Mouse (Mus musculus) megakaryocyte, embryonic 14.5 days (primary cell): ENCODE results near the gene Upk3b. TPM values are rescaled to one million over a fixed set of nuclear protein-coding genes. Genes with fewer than 3 reads are reported as not detected.

ENCODE experiments used
- H3K27me3 ChIP-seq: replicated peaks from 2 replicates; pipeline ENCODE3; 2012; ENCODE audit warnings: inconsistent platforms
- H3K36me3 ChIP-seq: replicated peaks from 2 replicates; pipeline ENCODE3; 2012; ENCODE audit warnings: low read length, inconsistent platforms, mixed read lengths
- H3K4me1 ChIP-seq: 2 replicates; pipeline ENCODE4 v1.6.1; 2012; ENCODE audit warnings: inconsistent platforms
- H3K4me3 ChIP-seq: replicated peaks from 2 replicates; pipeline ENCODE3; 2012; ENCODE audit warnings: moderate library complexity, mild to moderate bottlenecking, inconsistent platforms
- H3K9me3 ChIP-seq: 2 replicates; pipeline ENCODE4 v1.6.1; 2012; ENCODE audit warnings: inconsistent platforms
- FLI1 ChIP-seq: IDR thresholded peaks from 2 replicates; pipeline ENCODE4 v1.6.1; 2012; ENCODE audit warnings: low read length, inconsistent platforms, mixed read lengths
- GATA1 ChIP-seq: IDR thresholded peaks from 3 replicates; pipeline ENCODE4 v1.6.1; 2012; ENCODE audit warnings: mixed read lengths, low read length, inconsistent platforms, borderline replicate concordance
- polyA plus RNA-seq: library from polyadenylated mRNA; stranded (reverse); fragments of >175 nt; gene quantifications from 2 replicates; pipeline ENCODE4 v1.2.3, GENCODE M21; 2012; ENCODE audit warnings: low replicate concordance; ENCODE audit not compliant: insufficient read depth

The Upk3b gene
- polyA plus RNA-seq, 1 experiment: 0.06 TPM

GRCm38 (mm10) chr5:136069411-136069810 lies 31.1 kb downstream of the Upk3b start:
- Histone ChIP-seq H3K36me3 (no peaks in the 10 kb centered on the region), H3K9me3 (peaks cover 13% of the 10 kb centered on the region), H3K4me3 (no peak overlapping the region), H3K4me1 (peaks cover 22% of the 10 kb centered on the region), H3K27me3 (peaks cover 52% of the 10 kb centered on the region)
- TF ChIP-seq GATA1: no peak
- no peak for TF ChIP-seq FLI1

GRCm38 (mm10) chr5:136073051-136073450 lies 34.8 kb downstream of the Upk3b start:
- Histone ChIP-seq H3K4me3 (no peak overlapping the region), H3K36me3 (no peaks in the 10 kb centered on the region), H3K27me3 (peaks cover 48% of the 10 kb centered on the region), H3K9me3 (peaks cover 4% of the 10 kb centered on the region), H3K4me1 (peaks cover 50% of the 10 kb centered on the region)
- TF ChIP-seq FLI1 (no peak), GATA1 (no peak)

- H3K4me1 ChIP-seq: peaks cover 54% of the 10 kb centered on the region
- peaks cover 45% of the 10 kb centered on the region for H3K27me3 ChIP-seq
- no peak overlapping the region for H3K4me3 ChIP-seq
- H3K36me3 ChIP-seq: no peaks in the 10 kb centered on the region
- H3K9me3 ChIP-seq: peaks cover 4% of the 10 kb centered on the region
- TF ChIP-seq FLI1: no peak
- TF ChIP-seq GATA1: no peak
Observed at GRCm38 (mm10) chr5:136073526-136073925, 35.2 kb downstream of the Upk3b start.

GRCm38 (mm10) chr5:136075076-136075475 lies 36.8 kb downstream of the Upk3b start:
- H3K36me3 ChIP-seq: no peaks in the 10 kb centered on the region
- no peak overlapping the region for H3K4me3 ChIP-seq

GRCm38 (mm10) chr5:136076284-136076683 lies 38.0 kb downstream of the Upk3b start:
- Histone ChIP-seq H3K9me3 (peaks cover 4% of the 10 kb centered on the region), H3K36me3 (no peaks in the 10 kb centered on the region), H3K27me3 (peaks cover 44% of the 10 kb centered on the region), H3K4me3 (no peak overlapping the region), H3K4me1 (peaks cover 36% of the 10 kb centered on the region)
- no peak for TF ChIP-seq FLI1
- TF ChIP-seq GATA1: no peak

More at GRCm38 (mm10) chr5:136075076-136075475, 36.8 kb downstream of the Upk3b start:
- no peak for TF ChIP-seq FLI1
- no peak for TF ChIP-seq GATA1
- peaks cover 49% of the 10 kb centered on the region for H3K27me3 ChIP-seq
- H3K9me3 ChIP-seq: peaks cover 4% of the 10 kb centered on the region
- peaks cover 40% of the 10 kb centered on the region for H3K4me1 ChIP-seq

- Histone ChIP-seq H3K36me3 (no peaks in the 10 kb centered on the region), H3K9me3 (peaks cover 2% of the 10 kb centered on the region), H3K27me3 (peaks cover 38% of the 10 kb centered on the region), H3K4me1 (peaks cover 35% of the 10 kb centered on the region), H3K4me3 (peak overlapping the region; percentile 10)
- TF ChIP-seq GATA1 (no peak), FLI1 (no peak)
Observed at GRCm38 (mm10) chr5:136077001-136077550, 38.8 kb downstream of the Upk3b start.

GRCm38 (mm10) chr5:136078136-136078535 lies 39.8 kb downstream of the Upk3b start:
- TF ChIP-seq FLI1 (no peak), GATA1 (no peak)
- Histone ChIP-seq H3K4me3 (no peak overlapping the region), H3K36me3 (no peaks in the 10 kb centered on the region), H3K9me3 (peaks cover 2% of the 10 kb centered on the region; the same call in 1 of the 2 replicates), H3K4me1 (peaks cover 37% of the 10 kb centered on the region), H3K27me3 (peaks cover 30% of the 10 kb centered on the region)

- no peak overlapping the region for H3K4me3 ChIP-seq
- TF ChIP-seq GATA1 (no peak), FLI1 (no peak)
- no peaks in the 10 kb centered on the region for H3K36me3 ChIP-seq
- H3K9me3 ChIP-seq: peaks cover 2% of the 10 kb centered on the region; the same call in 1 of the 2 replicates
- H3K27me3 ChIP-seq: peaks cover 37% of the 10 kb centered on the region
- peaks cover 52% of the 10 kb centered on the region for H3K4me1 ChIP-seq
Observed at GRCm38 (mm10) chr5:136082345-136082744, 44.0 kb downstream of the Upk3b start.

GRCm38 (mm10) chr5:136083669-136084107 lies 45.4 kb downstream of the Upk3b start, which contains the start of gene Rasa4:
Rasa4 (plus strand) TSS chr5:136083916.
- no peaks in the 10 kb centered on the region for H3K36me3 ChIP-seq
- no peak for TF ChIP-seq GATA1
- no peak for TF ChIP-seq FLI1
- H3K4me3 ChIP-seq: peak within 1 kb of the TSS; percentile 93
- peaks cover 43% of the 10 kb centered on the region for H3K27me3 ChIP-seq
- peaks cover 43% of the 10 kb centered on the region for H3K4me1 ChIP-seq
- peaks cover 2% of the 10 kb centered on the region; the same call in 1 of the 2 replicates for H3K9me3 ChIP-seq

- Histone ChIP-seq H3K9me3 (peaks cover 2% of the 10 kb centered on the region; the same call in 1 of the 2 replicates), H3K36me3 (no peaks in the 10 kb centered on the region), H3K27me3 (peaks cover 46% of the 10 kb centered on the region), H3K4me3 (peak overlapping the region; percentile 93), H3K4me1 (peaks cover 47% of the 10 kb centered on the region)
- TF ChIP-seq FLI1 (no peak), GATA1 (no peak)
Observed at GRCm38 (mm10) chr5:136084144-136084881, 46.0 kb downstream of the Upk3b start.
